Mouse (Mus musculus): ENCODE measurements at regions not wholly inside any gene's neighbourhood (a gene's known extent, or its start where the extent isn't known, plus 50 kb on each side); places are given as distances from the start of the nearest gene placed in this dataset.
"Not testable (repeated sequence)": the region's sequence is repeated elsewhere in the genome, so short reads cannot be mapped to it uniquely, and the experiment has no call there.

GRCm38 (mm10) chr8:89534605-89535004 lies 490.6 kb upstream of the Sall1 start:
- no peak for DNase-seq (ENCODE audit: low spot score)

- no peak for DNase-seq (ENCODE audit: low spot score)
These were observed 481.1 kb upstream of the Sall1 start for GRCm38 (mm10) chr8:89525041-89525440.

- no peak for DNase-seq (ENCODE audit: low spot score)
These were observed 479.4 kb upstream of the Sall1 start for GRCm38 (mm10) chr8:89523336-89523735.

GRCm38 (mm10) chr8:89516602-89517001 lies 472.6 kb upstream of the Sall1 start:
- DNase-seq (ENCODE audit: low spot score) = no peak

GRCm38 (mm10) chr8:89514270-89514669 lies 470.3 kb upstream of the Sall1 start:
- DNase-seq (ENCODE audit: low spot score) = no peak

- no peak for DNase-seq (ENCODE audit: low spot score)
These were observed 463.7 kb upstream of the Sall1 start for GRCm38 (mm10) chr8:89507639-89508038.

DNA sequence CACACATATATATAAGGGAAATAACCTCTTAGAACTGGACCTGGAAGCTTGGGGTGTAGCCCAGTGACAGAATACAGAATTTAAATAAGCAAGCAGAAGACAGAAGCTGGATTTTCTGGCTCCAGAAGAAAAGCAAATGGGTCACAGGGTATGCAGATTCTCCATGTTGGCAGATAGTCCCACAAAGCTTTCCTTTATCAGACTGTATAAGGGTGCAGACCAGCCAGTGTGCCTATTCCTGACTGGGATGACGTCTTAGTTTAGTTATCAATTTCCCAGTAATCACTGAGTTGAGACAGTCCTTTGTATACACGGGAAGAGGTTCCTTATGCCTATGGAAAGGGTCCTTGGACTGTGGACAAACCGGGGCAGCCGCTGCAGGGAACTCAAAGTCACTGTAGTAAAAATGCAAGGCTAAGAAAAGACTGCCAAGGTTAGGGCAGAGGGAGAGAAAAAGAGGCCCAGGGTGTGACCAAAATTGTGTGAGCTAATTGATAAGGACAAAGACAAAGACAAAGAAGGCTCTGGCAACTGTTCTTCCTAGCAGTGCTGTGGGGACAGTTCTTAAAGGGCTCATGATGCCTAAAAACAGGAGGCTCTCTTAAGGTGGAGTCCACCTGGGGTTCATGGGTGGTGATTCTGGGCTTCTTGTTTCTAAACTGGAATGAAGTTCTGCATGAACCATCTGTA lies 459.7 kb upstream of the Sall1 start:
- DNase-seq (ENCODE audit: low spot score) = no peak

DNA sequence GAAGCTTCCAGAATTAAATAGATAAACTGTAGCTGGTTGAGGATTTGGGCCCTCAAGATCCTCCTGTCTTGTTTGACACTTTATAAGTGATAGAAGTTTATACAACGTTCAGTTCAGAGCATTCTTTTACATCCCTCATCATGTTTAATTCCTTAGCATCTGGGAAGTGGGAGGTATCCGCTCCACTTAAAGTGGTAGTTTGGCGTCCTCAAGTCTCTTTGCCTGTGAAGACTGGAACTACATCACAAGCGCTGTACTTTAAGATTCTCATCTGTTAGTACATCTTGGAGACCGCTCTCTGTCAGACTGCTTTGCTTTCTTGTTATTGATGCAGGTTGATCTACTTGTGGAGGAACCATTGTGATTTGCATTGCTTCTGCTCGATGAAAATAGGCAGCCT lies 459.1 kb upstream of the Sall1 start:
- DNase-seq (ENCODE audit: low spot score) = no peak

GRCm38 (mm10) chr8:89501756-89502155 lies 457.8 kb upstream of the Sall1 start:
- no peak for DNase-seq (ENCODE audit: low spot score)

DNA sequence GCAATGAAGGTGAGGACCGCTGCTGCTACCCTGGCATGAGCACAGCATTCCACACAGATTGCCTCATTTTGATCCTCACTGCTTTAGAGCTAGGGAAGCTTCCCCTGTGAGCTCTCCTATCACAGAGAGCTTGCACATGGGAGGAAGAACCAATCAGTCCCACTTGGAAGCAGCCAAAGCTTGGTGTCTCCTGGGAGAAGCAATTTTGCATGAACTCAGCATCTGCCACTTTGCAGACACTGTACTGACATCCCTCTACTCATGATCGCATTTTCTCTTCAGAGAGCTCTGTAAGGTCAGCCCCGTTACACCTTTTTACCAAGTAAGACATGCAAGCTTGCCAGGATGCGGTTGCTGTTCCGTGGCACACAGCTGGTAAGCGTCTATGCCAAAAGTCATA lies 455.9 kb upstream of the Sall1 start:
- DNase-seq (ENCODE audit: low spot score) = no peak

DNA sequence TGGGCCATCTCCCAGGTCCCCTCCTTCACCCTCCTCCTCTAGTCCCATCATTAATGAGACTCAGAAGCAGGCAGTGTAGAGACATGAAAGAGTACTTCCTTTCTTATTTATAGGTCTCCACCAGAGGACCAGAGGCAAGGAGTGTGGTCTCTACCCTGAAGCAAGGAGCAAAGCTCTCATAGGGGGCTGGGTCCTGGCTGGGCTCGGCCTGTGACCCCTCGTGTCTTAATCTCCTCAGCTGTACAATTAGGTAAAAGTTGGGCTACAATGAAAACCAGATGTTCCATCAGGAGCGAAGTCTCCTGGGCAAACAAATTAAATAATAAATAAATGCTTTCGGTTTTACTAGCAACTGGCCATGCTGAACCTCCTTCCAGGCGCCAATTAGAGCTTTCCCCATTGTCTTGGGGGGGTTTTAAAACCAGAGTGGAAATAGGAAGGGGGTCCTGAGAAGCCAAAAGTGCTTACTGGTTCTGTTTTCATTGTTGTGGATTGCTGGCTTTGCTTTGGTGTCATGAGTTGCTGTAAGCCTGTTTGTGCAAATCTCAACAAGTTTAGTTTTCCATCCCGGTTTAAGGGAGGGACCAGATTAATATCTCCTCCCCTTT lies 454.2 kb upstream of the Sall1 start:
- no peak for DNase-seq (ENCODE audit: low spot score)

DNA sequence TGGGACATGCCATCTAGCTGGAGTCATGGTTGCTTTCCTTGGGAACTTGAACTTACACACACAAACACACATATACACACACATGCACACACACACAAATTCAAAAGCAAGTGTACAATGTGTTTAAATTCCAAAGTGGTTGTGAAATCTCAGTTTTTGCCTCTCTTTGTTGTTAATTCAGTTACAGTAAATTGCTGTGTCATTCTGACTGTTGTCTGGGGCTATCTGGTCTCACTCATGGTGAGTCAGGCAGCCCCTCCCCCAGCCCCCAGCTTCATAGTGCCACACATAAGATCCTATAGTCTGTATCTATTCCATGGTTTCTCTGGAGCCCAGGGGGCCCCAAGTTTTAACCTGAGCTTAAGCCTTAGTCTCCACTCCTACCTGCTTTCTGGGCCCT lies 448.4 kb upstream of the Sall1 start:
- no peak for DNase-seq (ENCODE audit: low spot score)

- DNase-seq (ENCODE audit: low spot score) = not testable (repeated sequence)
These were observed 438.5 kb upstream of the Sall1 start for GRCm38 (mm10) chr8:89482481-89482880.

DNA sequence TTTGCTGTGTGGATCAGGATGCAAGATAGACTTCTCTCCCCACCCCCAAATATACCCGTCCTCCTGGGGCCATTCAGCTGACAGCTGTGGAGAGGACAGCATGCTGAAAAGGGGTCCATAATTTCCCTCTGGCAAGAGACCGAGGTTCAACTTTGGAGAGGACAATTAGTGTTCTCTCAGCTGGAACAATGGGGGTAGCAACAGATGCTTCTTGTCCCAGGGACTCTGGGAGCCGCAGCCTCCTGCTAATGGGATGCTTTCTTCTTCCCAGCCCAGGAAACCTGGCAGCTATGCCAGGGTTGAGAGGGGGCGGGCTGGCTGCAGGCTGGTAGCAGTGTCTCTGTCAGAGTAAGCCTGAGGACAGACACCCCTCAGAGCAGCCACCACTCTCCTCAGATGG lies 433.0 kb upstream of the Sall1 start:
- DNase-seq (ENCODE audit: low spot score) = no peak

DNA sequence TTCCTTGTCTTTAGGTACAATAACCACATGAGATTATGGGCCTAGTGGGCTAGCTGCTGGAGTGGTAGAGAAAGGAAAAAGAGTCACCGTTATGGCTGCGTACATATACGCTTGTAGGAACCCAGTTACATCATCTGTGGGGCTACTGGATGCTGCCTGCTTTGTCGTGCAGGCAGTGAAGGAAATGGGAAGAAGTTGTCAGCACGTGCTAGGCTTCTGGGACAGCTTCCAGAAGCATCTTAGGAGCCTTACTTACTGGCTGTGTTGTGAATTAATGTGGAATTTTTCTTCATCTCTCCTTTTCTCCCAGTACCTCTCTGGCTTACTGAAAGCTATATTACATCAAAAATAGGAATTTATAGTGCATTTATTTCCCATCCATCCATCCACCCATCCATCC lies 427.2 kb upstream of the Sall1 start:
- DNase-seq (ENCODE audit: low spot score) = no peak

- no peak for DNase-seq (ENCODE audit: low spot score)
These were observed 424.8 kb upstream of the Sall1 start for GRCm38 (mm10) chr8:89468782-89469220.

DNA sequence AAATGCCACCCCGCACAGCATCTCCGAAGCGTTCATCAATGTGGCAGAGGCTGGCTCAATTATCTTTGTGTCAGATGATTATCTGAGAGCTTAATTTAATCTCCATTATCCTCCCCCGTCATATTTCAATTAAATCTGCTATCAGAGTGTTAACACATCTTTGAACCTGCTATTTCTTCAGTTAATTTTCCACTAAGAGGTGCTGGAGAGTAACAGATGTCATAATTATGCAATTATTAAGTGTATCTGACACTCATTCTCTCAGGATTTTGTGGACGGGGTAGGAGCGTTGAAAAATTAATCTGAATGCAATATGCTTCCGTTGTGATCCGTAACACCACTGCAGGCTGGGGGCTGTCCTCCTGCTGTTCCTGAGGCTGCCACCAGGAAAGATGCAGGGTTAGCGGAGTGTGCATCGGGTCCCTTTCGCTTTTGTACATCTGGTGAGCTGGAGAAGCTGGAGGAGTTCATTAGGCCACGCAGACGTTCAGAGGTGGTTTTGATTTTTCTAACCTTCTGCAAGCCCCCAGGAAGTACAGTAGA lies 421.3 kb upstream of the Sall1 start:
- DNase-seq (ENCODE audit: low spot score) = no peak

- DNase-seq (ENCODE audit: low spot score) = no peak
These were observed 412.6 kb upstream of the Sall1 start for GRCm38 (mm10) chr8:89456517-89456916.

- DNase-seq (ENCODE audit: low spot score) = no peak
These were observed 411.8 kb upstream of the Sall1 start for GRCm38 (mm10) chr8:89455731-89456130.

DNA sequence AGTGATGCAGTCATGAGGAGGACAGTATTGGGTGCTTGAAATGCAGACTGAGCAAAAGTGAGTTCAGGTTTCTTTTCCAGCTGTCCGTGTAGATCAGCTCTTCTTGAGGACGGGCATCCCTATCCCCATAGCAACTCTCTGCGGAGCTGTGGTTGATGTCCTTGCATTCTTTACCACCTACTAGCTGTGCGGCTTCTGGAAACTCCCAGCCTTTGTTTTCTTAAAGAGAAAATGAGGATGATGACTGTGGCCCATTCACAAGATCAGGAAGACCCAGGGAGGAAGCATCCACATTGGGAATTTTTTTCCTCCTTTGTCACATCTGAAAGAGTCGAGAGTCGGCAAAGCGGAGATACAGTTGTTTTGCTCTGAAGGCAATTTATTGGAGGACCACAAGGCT lies 410.2 kb upstream of the Sall1 start:
- no peak for DNase-seq (ENCODE audit: low spot score)

GRCm38 (mm10) chr8:89453724-89454123 lies 409.8 kb upstream of the Sall1 start:
- DNase-seq (ENCODE audit: low spot score) = no peak

GRCm38 (mm10) chr8:89444466-89444865 lies 400.5 kb upstream of the Sall1 start:
- no peak for DNase-seq (ENCODE audit: low spot score)

DNA sequence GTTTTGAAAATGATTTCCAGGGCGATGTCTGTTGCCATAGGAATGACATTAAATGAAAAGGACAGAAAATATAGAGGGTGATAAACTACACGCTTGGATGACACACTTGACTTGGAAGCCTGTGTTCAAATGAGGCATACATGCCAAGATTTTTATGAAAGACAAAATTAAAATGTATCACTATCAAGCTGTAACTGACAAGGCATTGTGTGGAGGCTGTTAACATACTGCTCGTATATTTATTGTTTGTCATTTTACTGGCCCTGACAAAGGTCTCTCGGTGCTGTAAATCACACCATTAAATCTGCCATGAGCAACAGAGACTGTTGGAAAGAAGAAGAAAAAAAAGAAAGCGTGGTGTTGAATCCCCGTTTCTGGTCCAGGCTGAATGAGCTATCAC lies 395.3 kb upstream of the Sall1 start:
- no peak for DNase-seq (ENCODE audit: low spot score)

DNA sequence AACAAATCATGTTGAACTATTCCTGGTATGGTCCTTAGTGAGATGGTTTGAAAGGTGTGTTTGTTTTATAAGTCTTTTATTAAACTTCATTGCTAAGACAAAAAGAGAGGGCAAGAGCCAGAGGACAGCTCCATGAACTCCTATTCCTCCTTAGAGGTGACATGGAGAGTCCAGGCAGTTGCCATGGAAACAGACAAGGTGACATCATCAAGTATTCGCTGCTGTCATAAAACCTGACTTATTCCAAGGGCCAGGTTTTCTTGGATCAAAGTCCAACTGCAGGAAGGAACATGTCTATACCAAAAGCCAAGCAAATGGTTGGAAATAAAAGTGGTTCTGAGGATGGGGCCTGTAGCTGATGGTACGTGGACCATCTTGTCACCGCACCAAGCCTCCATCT lies 383.0 kb upstream of the Sall1 start:
- no peak for DNase-seq (ENCODE audit: low spot score)

Measured in urinary bladder, postnatal 25 days (tissue).